Mouse (Mus musculus) kidney, adult 11 months (tissue): Measurements from ENCODE around the gene Atp1a2.
A peak's percentile ranks its signal among the peaks of the same experiment; 100 is the strongest.

Experiments used
- DNase-seq: peaks from one replicate; pipeline ENCODE4 v3.0.0; 2022

Atp1a2 gene

DNA sequence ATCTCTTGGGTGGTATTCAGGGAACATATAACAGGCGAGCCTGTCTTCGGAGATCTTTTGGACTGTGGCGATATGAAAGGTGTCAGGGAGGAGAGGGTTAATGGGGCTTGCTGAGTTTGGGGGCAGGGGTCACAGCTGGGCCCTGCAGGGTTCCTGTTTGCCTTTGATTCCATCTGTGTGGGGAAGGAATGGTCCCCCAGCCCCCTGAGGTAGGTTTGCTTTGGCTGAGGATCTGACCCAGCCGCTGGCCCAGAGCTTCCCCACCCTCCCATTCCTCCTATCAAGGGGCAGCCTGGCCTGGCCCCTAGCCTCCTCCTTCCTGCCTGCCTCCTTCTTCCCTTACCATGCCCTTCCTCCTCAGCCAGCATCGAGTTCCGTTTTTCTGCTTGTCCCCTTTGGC, 5.0 kb upstream of the Atp1a2 start:
- DNase-seq, result no peak

DNA sequence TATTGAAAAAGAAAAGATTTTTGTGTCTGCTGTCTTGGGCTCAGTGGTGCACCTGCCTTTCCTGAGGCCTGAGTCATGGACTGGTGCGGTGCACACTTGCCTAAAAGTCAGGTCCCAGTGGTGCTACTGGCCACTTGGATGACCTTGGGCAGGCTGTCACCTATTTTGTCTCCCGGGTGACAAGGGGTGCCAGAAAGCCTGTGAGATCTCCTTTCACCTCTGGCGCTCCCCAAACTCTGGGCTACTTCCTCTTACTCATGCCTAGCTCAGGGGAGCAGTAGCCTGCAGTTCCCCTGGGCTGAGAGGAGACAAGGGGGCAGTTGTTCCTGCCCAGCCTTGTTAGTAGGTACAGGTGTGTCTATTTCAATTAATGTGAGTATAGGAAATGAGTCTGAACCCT, 4.4 kb upstream of the Atp1a2 start:
- DNase-seq, result no peak

- DNase-seq, result no peak
Observed at GRCm38 (mm10) chr1:172301180-172301579, 3.3 kb upstream of the Atp1a2 start.

DNA sequence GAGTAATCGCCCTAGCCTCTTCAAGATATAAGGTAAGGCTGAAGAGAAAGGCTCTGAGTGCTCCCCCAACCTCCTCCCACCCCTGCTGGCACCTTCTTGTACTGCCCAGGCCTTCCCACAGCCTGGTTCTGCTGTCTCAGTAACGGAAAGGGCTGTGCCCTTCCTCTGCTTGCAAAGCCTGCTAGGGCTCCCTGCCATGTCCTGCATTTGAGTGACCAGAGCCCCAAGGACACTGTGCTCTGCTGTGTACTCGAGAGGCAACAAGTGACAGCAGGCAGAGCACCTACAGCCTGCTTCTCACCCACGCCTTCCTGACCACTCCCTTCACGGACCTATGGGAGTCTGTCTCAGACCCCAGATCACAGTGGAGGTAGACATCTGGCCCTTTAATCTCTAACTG, 2.4 kb upstream of the Atp1a2 start:
- DNase-seq, result peak; percentile 30

DNA sequence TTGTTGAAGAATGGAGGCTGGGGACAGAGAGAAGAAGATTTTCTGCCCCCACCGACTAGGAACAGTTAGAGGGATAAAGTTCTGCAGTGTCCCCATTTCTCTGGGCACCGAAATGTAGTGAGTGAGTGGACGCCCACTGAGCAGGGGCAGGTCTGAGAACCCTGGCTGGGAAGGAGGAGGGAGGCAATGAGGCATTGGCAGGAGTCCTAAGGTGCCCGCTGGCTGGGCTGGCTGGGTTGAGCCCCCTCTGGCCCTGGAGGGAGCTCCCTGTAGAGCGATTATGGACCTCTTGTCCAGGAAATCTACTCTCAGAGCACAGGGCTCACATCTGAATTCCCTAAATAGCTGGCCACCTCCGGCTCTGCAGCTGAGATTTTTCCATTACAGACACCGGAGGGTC, 1.7 kb upstream of the Atp1a2 start:
- DNase-seq, result no peak

DNA sequence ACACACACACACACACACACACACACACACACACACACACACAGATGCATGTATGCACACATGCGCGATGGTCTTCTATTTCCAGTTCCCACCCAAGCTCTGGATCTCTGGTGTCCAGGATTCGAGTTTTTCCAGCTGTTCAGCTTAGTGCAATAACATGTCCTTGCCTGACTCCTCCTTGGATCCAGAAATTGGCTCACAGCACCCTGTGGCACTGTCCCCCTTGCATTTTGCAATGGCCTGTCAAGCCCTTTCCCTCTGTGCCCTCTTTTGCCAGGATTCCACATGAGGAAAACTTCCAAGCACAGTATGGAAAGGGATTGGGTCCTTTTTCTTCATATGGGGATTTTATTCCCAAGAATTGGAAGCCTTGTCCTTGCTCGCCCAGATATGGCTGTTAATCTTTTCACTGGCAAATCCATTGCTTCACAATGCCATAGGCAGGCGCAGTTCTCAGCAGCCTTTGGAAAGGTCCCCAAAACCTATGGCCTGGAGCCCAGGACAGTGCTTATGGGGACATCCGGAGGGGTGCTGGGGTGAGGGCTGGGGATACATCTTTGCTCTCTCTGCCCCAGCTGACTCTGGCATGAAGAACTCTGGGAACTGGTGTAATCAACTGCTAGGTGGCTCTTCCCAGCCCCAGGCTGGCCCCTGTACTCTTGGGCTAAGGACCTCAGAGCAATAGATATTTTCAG, 901 bp downstream of the Atp1a2 start:
- no peak for DNase-seq

- no peak for DNase-seq
Observed at GRCm38 (mm10) chr1:172295751-172296197, 2.1 kb downstream of the Atp1a2 start.

DNA sequence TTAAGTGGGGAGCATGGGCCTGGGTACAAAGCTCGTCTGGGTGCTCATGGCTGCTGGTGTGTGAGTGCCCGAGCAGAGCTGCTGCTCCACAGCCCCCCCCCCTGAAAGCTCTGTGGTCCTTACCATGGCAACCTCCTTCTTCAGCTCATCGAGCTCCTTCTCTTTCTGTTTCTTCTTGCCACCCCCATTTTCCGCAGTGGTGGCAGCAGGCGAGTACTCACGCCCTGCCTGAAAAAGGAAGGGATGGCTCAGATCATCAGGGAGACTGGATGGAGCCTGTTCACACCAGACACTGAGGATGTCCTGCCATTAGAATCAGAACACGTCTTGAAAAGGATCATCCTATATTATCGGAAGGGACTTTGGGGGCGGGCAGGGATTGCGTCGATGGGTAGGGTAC, 4.4 kb downstream of the Atp1a2 start:
- no peak for DNase-seq

DNA sequence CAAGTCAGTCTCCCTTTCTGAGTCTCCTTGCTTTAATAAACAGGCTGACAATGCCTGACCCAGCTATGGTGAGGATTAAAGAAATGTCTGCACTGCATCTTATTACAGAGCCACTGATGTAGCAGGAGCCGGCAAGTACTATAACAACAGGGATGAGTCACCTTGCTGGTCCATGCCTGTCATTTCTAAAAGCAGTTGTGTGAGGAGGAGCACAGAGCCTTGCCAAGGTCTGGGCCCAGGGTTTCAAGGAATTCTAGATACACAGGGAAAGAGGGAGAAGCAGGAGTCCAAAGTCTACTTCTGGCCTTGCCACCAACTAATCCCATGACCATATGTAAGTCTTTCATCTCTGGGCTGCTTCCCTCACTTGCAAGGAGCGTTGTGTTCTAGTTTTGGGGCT, 5.0 kb downstream of the Atp1a2 start:
- DNase-seq, result no peak

DNA sequence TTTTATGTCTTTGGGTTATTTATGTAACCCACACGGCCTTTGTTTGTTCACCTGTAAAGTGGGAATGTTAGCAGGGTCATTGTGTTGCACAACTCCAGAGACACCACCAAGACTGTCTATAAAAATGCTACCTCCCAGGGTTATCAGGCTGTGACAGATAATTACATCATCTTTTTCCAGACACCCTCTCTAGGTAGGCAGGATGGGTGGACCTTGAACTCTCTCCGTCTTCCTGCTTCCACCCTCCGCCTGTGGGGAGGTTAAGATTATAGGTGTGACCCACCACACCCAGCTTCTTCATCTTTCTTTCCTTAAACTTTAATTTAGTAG, 8.3 kb downstream of the Atp1a2 start:
- no peak for DNase-seq

GRCm38 (mm10) chr1:172288900-172289616, 8.8 kb downstream of the Atp1a2 start:
- no peak for DNase-seq

DNA sequence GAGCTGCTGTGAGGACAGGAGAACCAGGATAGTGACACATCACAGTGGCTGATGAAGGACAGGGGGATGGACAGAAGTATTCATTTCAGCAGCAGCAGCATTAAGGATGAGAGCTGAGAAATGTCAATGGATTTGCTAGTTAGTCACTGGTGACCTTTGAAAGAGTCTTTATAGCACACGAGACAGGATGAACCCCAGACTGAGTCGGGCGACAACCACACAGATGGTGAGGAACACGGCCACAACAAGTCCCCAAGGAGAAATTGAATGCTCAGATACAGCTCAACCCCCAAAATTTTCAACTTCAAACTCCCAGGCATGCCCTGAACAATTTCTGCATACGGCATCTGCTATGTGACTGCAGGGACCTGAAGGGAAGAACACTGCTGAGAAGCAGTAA, 11.1 kb downstream of the Atp1a2 start:
- no peak for DNase-seq

DNA sequence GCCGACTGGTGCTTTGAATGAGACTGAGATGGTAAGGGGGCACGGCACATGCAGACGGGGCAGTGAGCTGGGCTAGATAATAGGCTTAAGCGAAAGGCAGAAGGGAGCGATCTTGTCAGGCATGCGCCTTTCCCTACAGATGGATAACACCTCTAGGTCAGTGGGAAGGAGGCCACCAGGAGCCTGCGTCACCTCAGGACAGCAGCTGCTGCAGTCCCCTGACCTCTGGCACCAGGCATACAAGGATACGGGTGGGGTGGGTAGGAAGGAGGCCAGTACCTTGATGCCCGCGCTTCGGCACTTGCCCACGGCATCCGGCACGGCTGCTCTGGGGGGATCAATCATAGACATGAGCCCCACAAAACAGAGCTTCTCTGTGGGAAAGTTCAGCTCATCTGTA, 13.6 kb downstream of the Atp1a2 start:
- DNase-seq, result no peak

DNA sequence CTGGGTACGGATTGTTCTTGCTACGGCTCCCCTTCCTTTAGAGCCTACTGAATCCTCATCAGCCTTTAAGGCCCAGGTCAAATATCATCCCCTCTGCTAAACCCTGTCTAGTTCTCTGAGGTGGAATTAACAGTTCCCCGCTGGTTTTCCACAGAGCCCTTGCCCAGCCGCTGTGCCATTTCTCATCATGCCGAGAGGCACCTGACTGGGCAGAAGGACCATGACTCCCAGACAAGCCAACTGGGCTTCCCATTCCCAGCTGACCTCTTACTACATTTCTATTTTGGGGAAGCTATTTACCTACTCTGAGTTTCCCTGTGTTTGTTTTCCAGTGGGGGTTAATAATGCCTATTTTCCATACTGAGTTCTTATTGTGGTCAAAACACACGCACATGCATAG, 14.8 kb downstream of the Atp1a2 start:
- DNase-seq, result no peak

GRCm38 (mm10) chr1:172281522-172282254, 16.2 kb downstream of the Atp1a2 start:
- no peak for DNase-seq

DNA sequence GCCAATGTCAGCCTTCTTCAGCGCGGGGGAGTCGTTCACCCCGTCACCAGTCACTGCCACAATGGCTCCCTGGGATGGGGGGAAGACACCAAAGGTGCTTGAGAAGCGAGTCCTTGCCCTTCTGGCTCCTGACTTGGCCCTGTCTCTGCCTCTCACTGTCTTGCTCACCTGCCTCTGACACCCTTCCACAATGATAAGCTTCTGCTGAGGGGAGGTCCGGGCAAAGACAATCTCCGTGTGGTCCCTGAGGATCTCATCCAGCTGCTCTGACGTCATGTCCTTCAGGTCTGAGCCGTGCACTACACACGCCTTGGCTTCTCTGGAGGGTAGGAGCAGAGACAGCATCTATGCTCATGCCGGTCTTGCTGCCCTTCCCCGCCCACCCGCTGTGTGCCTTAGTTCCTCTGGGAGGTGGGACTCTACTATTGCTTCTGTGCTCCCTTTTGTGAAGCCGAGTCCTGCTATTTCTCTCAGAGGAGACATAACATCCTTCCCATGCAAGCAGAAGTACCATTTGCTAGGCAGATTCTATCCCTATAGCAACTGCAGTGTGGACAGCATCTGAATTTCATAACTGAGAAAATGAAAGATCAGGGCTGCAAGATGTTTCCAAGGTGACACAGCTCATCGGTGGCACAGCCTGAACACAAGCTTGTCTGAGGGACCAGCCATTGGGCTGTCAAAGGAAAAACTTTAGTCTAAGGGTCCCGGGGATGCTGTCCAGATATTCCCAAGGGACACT, 17.9 kb downstream of the Atp1a2 start:
- DNase-seq, result no peak

- no peak for DNase-seq
Observed at GRCm38 (mm10) chr1:172278328-172278727, 19.5 kb downstream of the Atp1a2 start.

DNA sequence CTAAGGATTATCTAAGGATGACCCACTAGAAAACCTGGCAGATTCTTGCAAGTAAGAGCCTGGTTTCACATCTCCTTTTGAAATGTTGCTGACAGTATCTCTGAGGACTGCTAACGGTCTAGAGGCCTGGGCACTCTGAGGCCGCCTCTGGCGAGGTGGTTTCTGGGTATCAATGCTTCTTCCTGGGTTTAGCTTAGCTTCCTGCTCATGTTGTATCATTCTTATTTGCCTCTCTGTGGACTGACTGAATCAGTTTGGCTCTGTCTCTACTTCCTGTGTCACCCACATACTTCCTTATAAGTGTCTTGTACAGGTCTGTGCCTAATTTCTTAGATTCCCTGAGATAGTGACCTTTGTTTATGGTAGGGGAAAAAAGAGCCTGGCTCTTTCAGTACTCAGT, 20.7 kb downstream of the Atp1a2 start:
- DNase-seq, result no peak

DNA sequence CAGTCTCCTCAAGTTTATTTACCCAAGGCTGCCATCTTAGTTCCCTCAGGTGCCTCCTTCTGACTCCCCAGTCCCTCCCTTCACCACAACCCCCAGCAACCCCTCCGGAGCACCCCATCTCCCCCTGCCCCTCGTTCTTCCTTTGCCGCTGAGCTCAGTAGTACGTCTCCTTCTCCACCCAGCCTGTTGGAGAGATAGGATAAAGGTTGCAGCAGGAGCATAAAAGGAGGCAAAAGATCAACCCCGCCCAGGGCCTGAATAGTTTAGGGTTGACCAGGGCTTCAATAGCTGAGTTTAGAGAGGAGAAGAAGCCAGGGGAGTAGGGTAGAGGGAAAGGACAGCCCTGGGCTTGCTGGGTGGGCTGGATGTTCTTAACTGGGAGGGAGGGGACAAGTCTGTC, 23.3 kb downstream of the Atp1a2 start:
- no peak for DNase-seq

DNA sequence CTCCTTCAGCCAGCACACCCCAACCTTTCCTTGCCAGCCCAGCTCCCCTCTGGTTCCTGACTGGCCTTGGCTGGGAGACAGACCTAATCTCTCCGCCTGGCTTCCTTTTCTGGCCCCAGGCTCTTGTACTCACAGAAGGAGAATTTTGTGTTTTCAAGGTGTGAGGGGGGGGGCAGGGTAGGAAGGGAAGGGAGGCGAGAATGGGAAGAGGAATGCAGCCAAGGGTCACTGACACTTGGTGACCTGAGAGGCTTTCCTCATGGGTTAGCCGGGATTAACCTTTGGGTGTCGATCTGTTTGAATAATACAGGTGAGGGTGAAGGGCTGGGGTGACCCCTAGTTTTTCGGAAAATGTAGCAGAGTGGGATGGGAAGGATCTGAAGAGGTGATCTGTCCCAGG, 23.7 kb downstream of the Atp1a2 start:
- DNase-seq, result peak; percentile 36

DNA sequence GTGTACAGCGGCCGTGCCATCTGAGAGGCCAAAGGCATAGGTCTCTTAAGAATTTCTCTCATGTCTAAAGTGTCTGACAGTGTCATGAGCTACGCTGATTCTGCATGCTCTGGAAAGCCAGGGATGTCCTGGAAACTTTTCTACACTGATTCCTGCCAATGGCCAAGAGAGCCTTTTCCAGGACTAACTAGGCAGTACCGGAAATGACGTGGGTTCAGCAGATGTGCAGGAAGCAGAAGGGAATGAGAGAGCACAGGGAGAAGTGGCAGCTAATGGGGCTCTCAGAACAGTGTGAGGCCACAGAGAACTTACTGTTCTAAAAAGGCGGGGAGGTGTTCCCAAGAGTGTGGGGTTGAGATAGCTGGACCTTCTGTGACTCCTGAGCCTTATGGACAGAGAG, 24.5 kb downstream of the Atp1a2 start:
- no peak for DNase-seq

DNA sequence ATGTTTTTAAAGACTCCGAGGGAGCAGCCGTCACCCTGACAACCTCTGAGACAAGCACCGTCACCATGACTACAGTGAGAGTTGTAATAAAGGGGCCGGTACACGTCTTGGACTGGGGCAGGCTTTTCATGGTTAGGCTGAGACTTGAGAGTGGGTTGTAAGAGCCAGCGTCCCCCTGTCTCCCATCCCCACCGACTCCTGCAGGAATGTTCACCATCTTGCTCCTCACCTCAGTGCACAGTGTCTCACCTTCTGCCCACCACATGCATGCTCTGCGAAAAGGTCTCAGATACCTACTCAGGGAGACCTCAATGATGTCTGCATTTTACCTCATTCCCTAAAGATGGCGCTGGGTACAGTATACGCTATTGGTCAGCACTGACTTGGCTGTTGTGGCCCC, 26.1 kb downstream of the Atp1a2 start:
- no peak for DNase-seq

GRCm38 (mm10) chr1:172271208-172271607, 26.7 kb downstream of the Atp1a2 start:
- DNase-seq, result no peak
